Mouse (Mus musculus): ENCODE measurements around the gene Dmd. TPM values are rescaled to one million over a fixed set of nuclear protein-coding genes. Genes with fewer than 3 reads are reported as not detected.

The Dmd gene
- polyA plus RNA-seq, 1 experiment from 2014 or later: 14.6 TPM

- Histone ChIP-seq H3K9ac (ENCODE audit: low read depth, low read length) (no peak overlapping the region), H3K4me2 (replicated peaks; ENCODE audit: low read depth) (no peak overlapping the region), H3K27ac (ENCODE audit: low read depth, low read length) (no peak overlapping the region), H3K4me3 (ENCODE audit: low read depth, low read length) (no peak overlapping the region), H3K4me1 (replicated peaks; ENCODE audit: control insufficient read depth, insufficient read depth, low read length) (no peaks in the 10 kb centered on the region), H3K36me3 (ENCODE audit: control insufficient read depth, insufficient read depth) (no peaks in the 10 kb centered on the region), H3K27me3 (replicated peaks; ENCODE audit: control insufficient read depth, insufficient read depth, low read length) (no peaks in the 10 kb centered on the region), H3K9me3 (ENCODE audit: control insufficient read depth) (no peaks in the 10 kb centered on the region)
- TF ChIP-seq CTCF (IDR thresholded peaks at IDR 0.05; ENCODE audit: low read depth): no peak
- 35% methylated on average over 2 of the region's 2 CpGs for WGBS
- no peak for ATAC-seq
Measured at GRCm38 (mm10) chrX:84165872-84166271, 1217.2 kb downstream of the Dmd start.

GRCm38 (mm10) chrX:84241297-84241859, 1292.7 kb downstream of the Dmd start:
- Histone ChIP-seq H3K4me2 (replicated peaks; ENCODE audit: low read depth) (no peak overlapping the region), H3K36me3 (ENCODE audit: control insufficient read depth, insufficient read depth) (no peaks in the 10 kb centered on the region), H3K9me3 (ENCODE audit: control insufficient read depth) (no peaks in the 10 kb centered on the region), H3K9ac (ENCODE audit: low read depth, low read length) (no peak overlapping the region), H3K27me3 (replicated peaks; ENCODE audit: control insufficient read depth, insufficient read depth, low read length) (no peaks in the 10 kb centered on the region), H3K4me1 (replicated peaks; ENCODE audit: control insufficient read depth, insufficient read depth, low read length) (no peaks in the 10 kb centered on the region), H3K4me3 (ENCODE audit: low read depth, low read length) (no peak overlapping the region), H3K27ac (ENCODE audit: low read depth, low read length) (no peak overlapping the region)
- ATAC-seq: no peak
- 61% methylated on average over 2 of the region's 2 CpGs for WGBS
- no peak for TF ChIP-seq CTCF (IDR thresholded peaks at IDR 0.05; ENCODE audit: low read depth)

GRCm38 (mm10) chrX:84330593-84330992, 1381.9 kb downstream of the Dmd start:
- no peak for ATAC-seq
- TF ChIP-seq CTCF (IDR thresholded peaks at IDR 0.05; ENCODE audit: low read depth): no peak
- Histone ChIP-seq H3K4me1 (replicated peaks; ENCODE audit: control insufficient read depth, insufficient read depth, low read length) (no peaks in the 10 kb centered on the region), H3K36me3 (ENCODE audit: control insufficient read depth, insufficient read depth) (no peaks in the 10 kb centered on the region), H3K9me3 (ENCODE audit: control insufficient read depth) (no peaks in the 10 kb centered on the region), H3K9ac (ENCODE audit: low read depth, low read length) (no peak overlapping the region), H3K27ac (ENCODE audit: low read depth, low read length) (no peak overlapping the region), H3K4me2 (replicated peaks; ENCODE audit: low read depth) (no peak overlapping the region), H3K27me3 (replicated peaks; ENCODE audit: control insufficient read depth, insufficient read depth, low read length) (no peaks in the 10 kb centered on the region), H3K4me3 (ENCODE audit: low read depth, low read length) (no peak overlapping the region)

- no peak overlapping the region for H3K27ac ChIP-seq (ENCODE audit: low read depth, low read length)
- H3K4me1 ChIP-seq (replicated peaks; ENCODE audit: control insufficient read depth, insufficient read depth, low read length): no peaks in the 10 kb centered on the region
- no peaks in the 10 kb centered on the region for H3K9me3 ChIP-seq (ENCODE audit: control insufficient read depth)
- no peak overlapping the region for H3K4me3 ChIP-seq (ENCODE audit: low read depth, low read length)
- whole genome bisulfite sequencing: 94% methylated on average over 1 of the region's 1 CpGs
- no peaks in the 10 kb centered on the region for H3K36me3 ChIP-seq (ENCODE audit: control insufficient read depth, insufficient read depth)
- H3K27me3 ChIP-seq (replicated peaks; ENCODE audit: control insufficient read depth, insufficient read depth, low read length): no peaks in the 10 kb centered on the region
- H3K9ac ChIP-seq (ENCODE audit: low read depth, low read length): no peak overlapping the region
- no peak for TF ChIP-seq CTCF (IDR thresholded peaks at IDR 0.05; ENCODE audit: low read depth)
- H3K4me2 ChIP-seq (replicated peaks; ENCODE audit: low read depth): no peak overlapping the region
- ATAC-seq: no peak
Measured at GRCm38 (mm10) chrX:84332177-84332576, 1383.5 kb downstream of the Dmd start.

- no peaks in the 10 kb centered on the region for H3K4me1 ChIP-seq (replicated peaks; ENCODE audit: control insufficient read depth, insufficient read depth, low read length)
- no peak for ATAC-seq
- TF ChIP-seq CTCF (IDR thresholded peaks at IDR 0.05; ENCODE audit: low read depth): no peak
- H3K9me3 ChIP-seq (ENCODE audit: control insufficient read depth): no peaks in the 10 kb centered on the region
- no peak overlapping the region for H3K9ac ChIP-seq (ENCODE audit: low read depth, low read length)
- no peak overlapping the region for H3K27ac ChIP-seq (ENCODE audit: low read depth, low read length)
- H3K36me3 ChIP-seq (ENCODE audit: control insufficient read depth, insufficient read depth): no peaks in the 10 kb centered on the region
- no peaks in the 10 kb centered on the region for H3K27me3 ChIP-seq (replicated peaks; ENCODE audit: control insufficient read depth, insufficient read depth, low read length)
- H3K4me3 ChIP-seq (ENCODE audit: low read depth, low read length): no peak overlapping the region
- no peak overlapping the region for H3K4me2 ChIP-seq (replicated peaks; ENCODE audit: low read depth)
Measured at GRCm38 (mm10) chrX:84364981-84365380, 1416.3 kb downstream of the Dmd start.

- no peak overlapping the region for H3K9ac ChIP-seq (ENCODE audit: low read depth, low read length)
- H3K27me3 ChIP-seq (replicated peaks; ENCODE audit: control insufficient read depth, insufficient read depth, low read length): no peaks in the 10 kb centered on the region
- H3K36me3 ChIP-seq (ENCODE audit: control insufficient read depth, insufficient read depth): no peaks in the 10 kb centered on the region
- H3K4me2 ChIP-seq (replicated peaks; ENCODE audit: low read depth): no peak overlapping the region
- H3K4me3 ChIP-seq (ENCODE audit: low read depth, low read length): no peak overlapping the region
- ATAC-seq: no peak
- H3K9me3 ChIP-seq (ENCODE audit: control insufficient read depth): no peaks in the 10 kb centered on the region
- no peaks in the 10 kb centered on the region for H3K4me1 ChIP-seq (replicated peaks; ENCODE audit: control insufficient read depth, insufficient read depth, low read length)
- H3K27ac ChIP-seq (ENCODE audit: low read depth, low read length): no peak overlapping the region
- 67% methylated on average over 4 of the region's 4 CpGs for WGBS
- no peak for TF ChIP-seq CTCF (IDR thresholded peaks at IDR 0.05; ENCODE audit: low read depth)
Measured at GRCm38 (mm10) chrX:84435608-84436007, 1486.9 kb downstream of the Dmd start.

- Histone ChIP-seq H3K27ac (ENCODE audit: low read depth, low read length) (no peak overlapping the region), H3K27me3 (replicated peaks; ENCODE audit: control insufficient read depth, insufficient read depth, low read length) (no peaks in the 10 kb centered on the region), H3K4me1 (replicated peaks; ENCODE audit: control insufficient read depth, insufficient read depth, low read length) (no peaks in the 10 kb centered on the region), H3K9ac (ENCODE audit: low read depth, low read length) (no peak overlapping the region), H3K9me3 (ENCODE audit: control insufficient read depth) (no peaks in the 10 kb centered on the region), H3K4me3 (ENCODE audit: low read depth, low read length) (no peak overlapping the region), H3K4me2 (replicated peaks; ENCODE audit: low read depth) (no peak overlapping the region), H3K36me3 (ENCODE audit: control insufficient read depth, insufficient read depth) (no peaks in the 10 kb centered on the region)
- TF ChIP-seq CTCF (IDR thresholded peaks at IDR 0.05; ENCODE audit: low read depth): no peak
- ATAC-seq: no peak
- WGBS: 79% methylated on average over 4 of the region's 4 CpGs
Measured at GRCm38 (mm10) chrX:84436556-84436955, 1487.9 kb downstream of the Dmd start.
